Mouse (Mus musculus) gastrocnemius, postnatal 25 days (tissue): Measurements from ENCODE around the gene Tmem53. TPM values are rescaled to one million over a fixed set of nuclear protein-coding genes. Genes with fewer than 3 reads are reported as not detected.

Experiments
- DNase-seq: peaks from one replicate; pipeline ENCODE4 v3.0.0; 2022
- total RNA-seq, 2 experiments: library from RNA; stranded (reverse); gene quantifications; 1 replicate in 1 of 2; 2 replicates in 1 of 2; pipeline ENCODE4 v1.2.3; 2021

The Tmem53 gene
- total RNA-seq, 2 experiments from 2014 or later, result 3.4 to 6.6 TPM

- DNase-seq, result no peak
These were observed 63.2 kb downstream of the Tmem53 start for GRCm38 (mm10) chr4:117314849-117315500.

GRCm38 (mm10) chr4:117316800-117317199 is 65.0 kb downstream of the Tmem53 start:
- DNase-seq, result no peak

- DNase-seq, result peak; percentile 20
These were observed 66.0 kb downstream of the Tmem53 start for GRCm38 (mm10) chr4:117317701-117318190.

Other genes starting within 250 kb of the Tmem53 start
- gene Eif2b3, start 232.5 kb upstream of the Tmem53 start, total RNA-seq, result 10 to 100 TPM; 17.6 to 18.4 TPM
- gene Ptch2, start 155.9 kb upstream of the Tmem53 start, total RNA-seq, result 1 to 10 TPM; 1.5 to 1.8 TPM
- gene Btbd19, start 126.2 kb upstream of the Tmem53 start, total RNA-seq, result 1 to 10 TPM; 2.0 to 3.0 TPM
- not detected for gene Tctex1d4, start 125.2 kb upstream of the Tmem53 start, total RNA-seq
- gene Plk3, start 118.0 kb upstream of the Tmem53 start, total RNA-seq, result under 1 TPM; 0.51 to 0.62 TPM
- gene Rps8, start 95.7 kb upstream of the Tmem53 start, total RNA-seq, result 100 to 1,000 TPM; 527 to 576 TPM
- gene Kif2c, start 69.3 kb upstream of the Tmem53 start, total RNA-seq, result under 1 TPM; 0.36 to 0.40 TPM
- gene Armh1, start 174 bp downstream of the Tmem53 start, total RNA-seq, result not detected
- 10 to 100 TPM; 48.0 to 49.1 TPM for gene Rnf220, start 245.1 kb downstream of the Tmem53 start, total RNA-seq